Mouse (Mus musculus) forelimb bud, embryonic 11.5 days (tissue): ENCODE measurements around the gene Atp5f1.

ENCODE experiments used
- DNase-seq: peaks from one replicate; pipeline ENCODE4 v3.0.0-alpha.2; 2012; ENCODE audit warnings: low read depth, low spot score

Gene Atp5f1

GRCm38 (mm10) chr3:105900266-105900665, 59.6 kb downstream of the Atp5f1 start:
- DNase-seq, result no peak

GRCm38 (mm10) chr3:105899394-105900147, 60.3 kb downstream of the Atp5f1 start:
- peak; percentile 89 for DNase-seq

- no peak for DNase-seq
These were observed 61.0 kb downstream of the Atp5f1 start for GRCm38 (mm10) chr3:105898861-105899260.

- DNase-seq, result no peak
These were observed 61.6 kb downstream of the Atp5f1 start for GRCm38 (mm10) chr3:105898325-105898724.

GRCm38 (mm10) chr3:105896811-105897210, 63.1 kb downstream of the Atp5f1 start:
- no peak for DNase-seq

- no peak for DNase-seq
These were observed 65.0 kb downstream of the Atp5f1 start for GRCm38 (mm10) chr3:105894601-105895592.

GRCm38 (mm10) chr3:105893941-105894391, 65.9 kb downstream of the Atp5f1 start:
- DNase-seq, result peak; percentile 40
